In genomic region chr16:91427461-91427860, GRCm38 (mm10) we compare ENCODE assay signal across 32 mouse cellular contexts. TPM values are rescaled to one million over a fixed set of nuclear protein-coding genes. Genes with fewer than 3 reads are reported as not detected.
DNase-seq lines count a peak whose midpoint lies in the region; ATAC-seq and TF ChIP-seq lines count a peak whose summit lies in the region.
"Had no signal": no experiment of that assay in that cellular context is flagged by ENCODE, and none has a peak within 500 bp of the region (broad histone marks: within the 10 kb centered on the region; RNA-seq: fewer than 3 reads in every experiment).

No protein-coding gene starts in this region.

- no peak overlapping the region for H3K4me2 ChIP-seq in kidney, embryonic 16.5 days (replicated peaks; ENCODE audit: low read depth, low read length)
- H3K4me2 ChIP-seq in kidney, embryonic 14.5 days (replicated peaks; ENCODE audit: low read depth, low read length) = no peak overlapping the region
- H3K4me2 ChIP-seq: embryonic facial prominence, embryonic 12.5 days; embryonic facial prominence, embryonic 15.5 days; heart, embryonic 13.5 days; hindbrain, embryonic 12.5 days; hindbrain, embryonic 15.5 days had no signal

- peak overlapping the region; percentile 57 for H3K27ac ChIP-seq in kidney, adult 2 months (ENCODE audit: insufficient read depth, low read depth, low read length)
- no peak overlapping the region for H3K27ac ChIP-seq in kidney, embryonic 16.5 days (ENCODE audit: low read length)
- H3K27ac ChIP-seq in kidney, embryonic 14.5 days (ENCODE audit: low read depth, low read length) = no peak overlapping the region
- H3K27ac ChIP-seq in brown adipose tissue, adult 24 weeks (replicated peaks; ENCODE audit: low read depth, low read length) = peak overlapping the region; percentile 82
- H3K27ac ChIP-seq: embryonic facial prominence, embryonic 12.5 days; embryonic facial prominence, embryonic 15.5 days; heart, embryonic 10.5 days; heart, embryonic 13.5 days; hindbrain, embryonic 12.5 days; hindbrain, embryonic 15.5 days had no signal

- peaks cover 11% of the 10 kb centered on the region; the same call in 1 of the 2 replicates for H3K9me3 ChIP-seq in kidney, embryonic 16.5 days (ENCODE audit: low read length)
- H3K9me3 ChIP-seq in kidney, embryonic 14.5 days (ENCODE audit: control insufficient read depth, low read length) = no peaks in the 10 kb centered on the region; the same call in 1 of the 2 replicates
- H3K9me3 ChIP-seq: embryonic facial prominence, embryonic 12.5 days; heart, embryonic 10.5 days; hindbrain, embryonic 12.5 days; hindbrain, embryonic 15.5 days had no signal

- TF ChIP-seq POLR2A in kidney, adult 2 months (IDR thresholded peaks at IDR 0.05; ENCODE audit: low read depth, low read length) = no peak

- H3K36me3 ChIP-seq in kidney, adult 2 months (ENCODE audit: control insufficient read depth, insufficient read depth, low read length) = peaks cover 2% of the 10 kb centered on the region
- peaks cover 28% of the 10 kb centered on the region for H3K36me3 ChIP-seq in kidney, embryonic 16.5 days (ENCODE audit: insufficient read depth, low read length)
- peaks cover 24% of the 10 kb centered on the region for H3K36me3 ChIP-seq in kidney, embryonic 14.5 days (ENCODE audit: control insufficient read depth, insufficient read depth, low read length)
- H3K36me3 ChIP-seq: hindbrain, embryonic 12.5 days; hindbrain, embryonic 15.5 days had no signal

- 58% methylated on average over 5 of the region's 5 CpGs for WGBS in kidney, adult 2 months
- WGBS in kidney, embryonic 16.5 days = 49% methylated on average over 5 of the region's 5 CpGs
- 53% methylated on average over 5 of the region's 5 CpGs for WGBS in kidney, embryonic 14.5 days

- DNase-seq in heart, adult 11 months = peak; percentile 88
- no peak for DNase-seq in heart, postnatal 4 days
- peak; percentile 84 for DNase-seq in kidney, adult 2 months
- DNase-seq in kidney, postnatal 14 days = peak; percentile 51
- no peak for DNase-seq in spleen, adult 18-20 months
- DNase-seq: adrenal gland, postnatal 10 days; cerebellum, adult 11 months; cerebellum, adult 2 months; cerebellum, adult 9-11 months; cerebellum, postnatal 25 days; forebrain, postnatal 0 days; gastrocnemius, postnatal 25 days; heart, postnatal 14 days had no signal

- no peak for TF ChIP-seq CTCF in kidney, adult 2 months (conservative IDR thresholded peaks at IDR 0.05; ENCODE audit: insufficient read depth, insufficient read length, low read depth, low read length)

- no peaks in the 10 kb centered on the region; the same call in 1 of the 2 replicates for H3K4me1 ChIP-seq in kidney, adult 2 months (ENCODE audit: control insufficient read depth, insufficient read depth, low read length)
- H3K4me1 ChIP-seq in kidney, embryonic 16.5 days (ENCODE audit: insufficient read depth, low read length) = 0 out of 2 replicates have a peak, but pooled peaks cover 4% of the 10 kb centered on the region
- no peaks in the 10 kb centered on the region for H3K4me1 ChIP-seq in kidney, embryonic 14.5 days (ENCODE audit: control insufficient read depth, insufficient read depth, low read length)
- H3K4me1 ChIP-seq in brown adipose tissue, adult 24 weeks (ENCODE audit: control insufficient read depth, insufficient read depth, insufficient read length, low read length) = no peaks in the 10 kb centered on the region
- H3K4me1 ChIP-seq: embryonic facial prominence, embryonic 12.5 days; hindbrain, embryonic 12.5 days; hindbrain, embryonic 15.5 days had no signal

- no peak overlapping the region for H3K4me3 ChIP-seq in kidney, adult 2 months (ENCODE audit: insufficient read depth, low read depth, low read length)
- no peak overlapping the region for H3K4me3 ChIP-seq in kidney, embryonic 16.5 days (ENCODE audit: low read length)
- H3K4me3 ChIP-seq in kidney, embryonic 14.5 days (ENCODE audit: low read length) = no peak overlapping the region
- no peak overlapping the region for H3K4me3 ChIP-seq in brown adipose tissue, adult 24 weeks (ENCODE audit: insufficient read depth, low read depth, low read length)
- H3K4me3 ChIP-seq: embryonic facial prominence, embryonic 12.5 days; embryonic facial prominence, embryonic 15.5 days; heart, embryonic 10.5 days; heart, embryonic 13.5 days; hindbrain, embryonic 12.5 days; hindbrain, embryonic 15.5 days had no signal

- ATAC-seq in kidney, embryonic 16.5 days (ENCODE audit: low FRiP score, low TSS enrichment) = no peak
- no peak for ATAC-seq in kidney, embryonic 14.5 days (ENCODE audit: low FRiP score, low TSS enrichment)
- ATAC-seq: CD4-positive, CD25-positive, alpha-beta regulatory T cell, adult 4 months; forebrain, embryonic 14.5 days; forebrain, postnatal 0 days had no signal

- H3K9ac ChIP-seq in kidney, embryonic 16.5 days (replicated peaks; ENCODE audit: low read length) = no peak overlapping the region
- no peak overlapping the region for H3K9ac ChIP-seq in kidney, embryonic 14.5 days (ENCODE audit: low read depth, low read length)
- H3K9ac ChIP-seq: embryonic facial prominence, embryonic 12.5 days; embryonic facial prominence, embryonic 15.5 days; forebrain, postnatal 0 days; heart, embryonic 13.5 days; hindbrain, embryonic 12.5 days; hindbrain, embryonic 15.5 days had no signal

- no peaks in the 10 kb centered on the region for H3K27me3 ChIP-seq in kidney, adult 2 months (replicated peaks; ENCODE audit: control insufficient read depth, insufficient read depth, low read length)
- no peaks in the 10 kb centered on the region for H3K27me3 ChIP-seq in kidney, embryonic 16.5 days (ENCODE audit: insufficient read depth, low read length)
- no peaks in the 10 kb centered on the region for H3K27me3 ChIP-seq in kidney, embryonic 14.5 days (ENCODE audit: control insufficient read depth, insufficient read depth, low read length)
- H3K27me3 ChIP-seq: embryonic facial prominence, embryonic 12.5 days; embryonic facial prominence, embryonic 15.5 days; heart, embryonic 13.5 days; hindbrain, embryonic 12.5 days; hindbrain, embryonic 15.5 days had no signal

RNA-seq across cellular contexts. Expression of gene Il10rb, which starts 21.5 kb away (rescaled TPM):
- 10 to 100 TPM; 66.2 to 67.4 TPM for total RNA-seq in heart, postnatal 4 days (2021)
- polyA plus RNA-seq in kidney, adult 2 months (2012; rRNA removed) = 65.8 and 66.0 TPM in 2 replicates
- 38.8 and 45.1 TPM in 2 replicates for polyA plus RNA-seq in kidney, embryonic 16.5 days (2015; fragmentation: Nextera tagmentation; extraction: Ambion mirVana)
- polyA plus RNA-seq in kidney, embryonic 14.5 days (2014; fragmentation: Nextera tagmentation; extraction: Ambion mirVana) = 17.4 and 21.3 TPM in 2 replicates
- polyA plus RNA-seq in brown adipose tissue, adult 24 weeks (2012; ENCODE audit: insufficient read depth, insufficient read length, missing spikeins) = 29.5 and 44.8 TPM in 2 replicates

RNA-seq across cellular contexts. Expression of gene Gm21970, which starts 35.9 kb away (rescaled TPM):
- not detected for total RNA-seq in heart, postnatal 4 days (2021)
- polyA plus RNA-seq in kidney, adult 2 months (2012; rRNA removed) = not detected in 2 replicates
- not detected in 2 replicates for polyA plus RNA-seq in kidney, embryonic 16.5 days (2015; fragmentation: Nextera tagmentation; extraction: Ambion mirVana)
- polyA plus RNA-seq in kidney, embryonic 14.5 days (2014; fragmentation: Nextera tagmentation; extraction: Ambion mirVana) = not detected in 2 replicates
- polyA plus RNA-seq in brown adipose tissue, adult 24 weeks (2012; ENCODE audit: insufficient read depth, insufficient read length, missing spikeins) = 13.8 TPM in 1 of 2 replicates, not detected in the other
- total RNA-seq: adrenal gland, postnatal 10 days; adrenal gland, postnatal 36 days; common myeloid progenitor, adult 5-6 weeks; forebrain, postnatal 0 days; gastrocnemius, postnatal 25 days; granulocyte monocyte progenitor cell, adult 5-6 weeks; heart, postnatal 14 days; hematopoietic stem cell, adult 5-6 weeks; MEL had no signal
- polyA plus RNA-seq: C2C12; CD4-positive, CD25-positive, alpha-beta regulatory T cell, adult 4 months; cerebellum, adult 2 months; embryonic facial prominence, embryonic 12.5 days; embryonic facial prominence, embryonic 15.5 days; forebrain, embryonic 14.5 days; forebrain, postnatal 0 days; frontal cortex, adult 2 months; heart, embryonic 10.5 days; heart, embryonic 13.5 days; heart, embryonic 16.5 days; hindbrain, embryonic 12.5 days; hindbrain, embryonic 15.5 days had no signal

RNA-seq across cellular contexts. Expression of gene Ifnar2, which starts 54.9 kb away (rescaled TPM):
- 10 to 100 TPM; 29.9 to 33.8 TPM for total RNA-seq in heart, postnatal 4 days (2021)
- 54.5 and 57.1 TPM in 2 replicates for polyA plus RNA-seq in kidney, adult 2 months (2012; rRNA removed)
- polyA plus RNA-seq in kidney, embryonic 16.5 days (2015; fragmentation: Nextera tagmentation; extraction: Ambion mirVana) = 55.5 and 56.2 TPM in 2 replicates
- 43.7 and 47.2 TPM in 2 replicates for polyA plus RNA-seq in kidney, embryonic 14.5 days (2014; fragmentation: Nextera tagmentation; extraction: Ambion mirVana)
- 147 and 149 TPM in 2 replicates for polyA plus RNA-seq in brown adipose tissue, adult 24 weeks (2012; ENCODE audit: insufficient read depth, insufficient read length, missing spikeins)

RNA-seq across cellular contexts. Expression of gene Ifnar1, which starts 57.6 kb away (rescaled TPM):
- total RNA-seq in heart, postnatal 4 days (2021) = 10 to 100 TPM; 50.3 to 56.0 TPM
- polyA plus RNA-seq in kidney, adult 2 months (2012; rRNA removed) = 20.8 and 22.2 TPM in 2 replicates
- polyA plus RNA-seq in kidney, embryonic 16.5 days (2015; fragmentation: Nextera tagmentation; extraction: Ambion mirVana) = 67.3 and 71.8 TPM in 2 replicates
- 37.8 and 69.6 TPM in 2 replicates for polyA plus RNA-seq in kidney, embryonic 14.5 days (2014; fragmentation: Nextera tagmentation; extraction: Ambion mirVana)
- 18.2 and 19.6 TPM in 2 replicates for polyA plus RNA-seq in brown adipose tissue, adult 24 weeks (2012; ENCODE audit: insufficient read depth, insufficient read length, missing spikeins)

Comparison
In these comparisons a context has a peak if more than half of its experiments do, and no peak if none do; other contexts are left out.
1. DNase-seq: peak in heart, adult 11 months (single experiment), kidney, adult 2 months (single experiment) and kidney, postnatal 14 days (single experiment); none in heart, postnatal 4 days (single experiment) and spleen, adult 18-20 months (0 of 2).
2. H3K27ac ChIP-seq: peak in kidney, adult 2 months (single experiment) and brown adipose tissue, adult 24 weeks (single experiment); none in kidney, embryonic 16.5 days (single experiment) and kidney, embryonic 14.5 days (single experiment).